Mouse (Mus musculus): Measurements from ENCODE around the gene Anapc11.

The Anapc11 gene

DNA sequence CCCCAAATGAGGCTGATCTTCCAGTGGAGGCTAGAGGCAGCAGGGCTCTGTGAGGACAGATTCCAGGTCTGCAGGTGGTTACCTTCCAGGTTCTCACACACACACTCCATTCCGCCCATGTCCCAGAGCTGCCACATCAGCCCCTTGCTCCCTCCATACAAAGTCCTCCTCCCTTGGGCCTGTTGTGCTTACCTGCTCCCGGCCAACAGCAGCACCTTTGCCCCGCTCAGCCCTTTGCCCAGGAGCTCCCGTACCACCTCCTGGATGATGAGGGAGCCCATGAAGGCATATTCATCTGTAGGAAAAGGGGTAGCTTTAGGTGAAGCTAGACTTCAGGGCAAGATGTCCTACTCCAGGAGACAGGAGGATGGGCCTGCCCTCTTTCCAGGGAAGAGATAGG lies 59.1 kb downstream of the Anapc11 start:
- no peak for DNase-seq (ENCODE audit: low read depth)
